Mouse (Mus musculus) CD8-positive naive resting alpha-beta T cell, adult 2 months (primary cell): ENCODE measurements around the gene Osm.

ENCODE experiments used
- DNase-seq, 2 experiments: peaks; one replicate each; pipeline ENCODE4 v3.0.0; 2022; ENCODE audit warnings: low read depth in 2 of 2, low spot score in 2 of 2

Gene Osm

DNA sequence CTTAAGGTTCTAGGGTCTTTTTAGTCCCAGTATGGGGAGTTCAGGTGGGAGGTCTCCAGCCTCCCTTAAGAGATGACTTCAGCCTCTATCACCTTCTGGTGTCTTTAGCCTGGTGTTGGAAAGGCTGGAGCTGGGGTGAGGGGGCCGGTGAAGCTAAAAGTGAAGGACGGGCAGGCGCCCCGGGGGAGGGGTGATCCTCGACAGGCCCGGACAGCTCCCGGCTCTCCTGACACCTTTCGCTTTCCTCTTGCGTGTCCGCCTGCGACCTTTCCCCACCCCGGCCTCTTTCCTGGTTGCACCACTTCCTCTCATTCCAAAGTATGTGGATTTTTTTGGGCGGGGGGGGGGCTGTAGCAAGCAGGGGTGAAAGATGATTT lies 31.0 kb downstream of the Osm start:
- DNase-seq: no peak

DNA sequence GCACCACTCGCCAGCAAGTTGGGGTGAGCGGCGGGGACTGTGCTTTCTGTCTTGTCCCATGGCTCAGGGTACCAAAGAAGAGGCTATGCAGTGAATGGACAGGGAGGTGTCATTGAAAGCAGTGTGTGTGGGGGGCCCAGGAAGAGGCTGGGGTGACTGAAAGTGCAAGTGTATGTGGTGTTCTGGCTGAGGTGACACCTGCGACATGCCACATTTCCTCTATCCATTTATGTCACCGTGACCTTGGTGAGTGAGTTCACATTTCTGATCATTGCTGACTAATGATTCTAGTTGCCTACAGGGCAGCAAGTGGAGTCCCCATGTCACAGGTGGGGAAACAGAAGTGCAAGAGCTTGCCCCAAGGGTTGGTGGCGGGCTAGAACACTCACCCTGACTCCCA lies 32.3 kb downstream of the Osm start:
- DNase-seq: no peak

- no peak for DNase-seq
These were observed 34.7 kb downstream of the Osm start for GRCm38 (mm10) chr11:4270744-4271459.

GRCm38 (mm10) chr11:4271544-4271943 lies 35.3 kb downstream of the Osm start:
- DNase-seq: no peak

DNA sequence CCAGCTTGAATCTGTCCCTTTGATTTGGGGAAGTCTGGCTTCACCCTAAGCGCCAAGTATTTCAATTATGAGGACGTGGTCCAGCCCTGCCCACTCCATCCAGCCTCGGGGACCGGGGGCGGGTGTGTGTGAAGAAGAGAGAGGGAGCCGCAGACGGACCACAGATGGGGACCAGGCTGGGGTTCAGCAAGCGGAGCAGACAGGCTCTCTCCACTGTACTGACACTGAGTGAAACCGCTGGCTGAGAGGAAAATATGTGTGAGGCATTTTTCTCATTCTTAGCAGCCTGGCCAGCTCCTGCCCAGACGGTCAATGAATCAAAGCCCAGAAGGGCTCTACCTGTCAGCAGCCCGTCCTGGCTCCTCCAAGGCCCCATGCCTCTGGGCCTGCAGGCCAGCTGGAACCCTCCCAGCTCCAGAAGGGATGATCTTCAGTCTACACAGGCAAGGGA lies 40.2 kb downstream of the Osm start:
- no peak for DNase-seq

- DNase-seq: no peak
These were observed 43.7 kb downstream of the Osm start for GRCm38 (mm10) chr11:4279909-4280308.

- no peak for DNase-seq
These were observed 45.6 kb downstream of the Osm start for GRCm38 (mm10) chr11:4281852-4282251.

- DNase-seq: no peak
These were observed 47.4 kb downstream of the Osm start for GRCm38 (mm10) chr11:4283627-4284026.

GRCm38 (mm10) chr11:4289280-4289679 lies 53.1 kb downstream of the Osm start:
- DNase-seq: peak; percentile 28 to 32
